Mouse (Mus musculus) brain, embryonic 14.5 days (tissue): ENCODE results near the gene Pced1b.

Experiments used
- CTCF ChIP-seq: fragments of 200-500 bp; IDR thresholded peaks from 2 replicates; pipeline ENCODE4 v1.5.1; 2012; ENCODE audit warnings: inconsistent platforms, mild to moderate bottlenecking, moderate library complexity, borderline replicate concordance; ENCODE audit not compliant: insufficient read depth, insufficient read length; ENCODE audit errors: extremely low read depth
- POLR2A ChIP-seq: fragments of 200-500 bp; IDR thresholded peaks from 2 replicates; pipeline ENCODE4 v1.6.1; 2012; ENCODE audit warnings: mild to moderate bottlenecking, inconsistent platforms, borderline replicate concordance; ENCODE audit not compliant: poor library complexity, insufficient read depth, insufficient read length, severe bottlenecking; ENCODE audit errors: extremely low read depth

DNA sequence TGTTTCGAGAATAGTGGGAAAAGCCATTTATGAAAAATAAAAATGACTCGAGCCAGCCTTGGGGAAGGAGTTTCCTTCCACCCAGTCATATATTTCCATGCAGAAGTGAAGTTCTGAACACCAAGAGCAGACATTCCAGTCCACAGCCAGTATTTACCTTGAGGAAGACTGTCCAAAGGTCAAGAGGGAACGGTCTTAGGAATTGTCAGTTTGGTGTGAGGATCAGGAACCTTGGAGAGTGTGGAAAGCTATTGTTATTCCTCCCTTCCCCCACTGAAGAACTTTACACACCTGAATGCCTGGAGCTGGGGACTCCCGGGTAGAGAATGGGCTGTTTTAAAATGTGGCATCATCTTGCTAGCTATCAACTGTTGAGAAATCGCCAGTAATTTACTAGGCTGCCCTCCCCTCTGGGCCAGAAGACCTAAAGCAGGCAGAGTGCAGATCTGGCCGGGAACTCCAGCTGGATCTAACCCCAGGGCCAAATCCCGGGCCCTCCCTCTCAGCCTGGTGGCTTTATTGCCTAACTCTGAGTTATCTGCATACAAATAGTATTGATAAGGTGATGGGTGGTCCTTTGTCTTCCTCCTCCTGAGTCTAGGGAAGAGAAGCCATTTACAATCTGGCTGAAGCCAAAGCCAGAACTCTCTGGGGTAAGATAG is 129.3 kb downstream of the Pced1b start:
- no peak for TF ChIP-seq POLR2A
- TF ChIP-seq CTCF: no peak
